Mouse (Mus musculus) testis, postnatal 10 days (tissue): Measurements from ENCODE around the gene Gcn1l1.
"Not testable (repeated sequence)": the region's sequence is repeated elsewhere in the genome, so short reads cannot be mapped to it uniquely, and the experiment has no call there.

Experiments used
- DNase-seq: peaks from one replicate; pipeline ENCODE4 v3.0.0; 2021; ENCODE audit warnings: low spot score

Gene Gcn1l1

GRCm38 (mm10) chr5:115559237-115560101, 5.6 kb upstream of the Gcn1l1 start, which contains the start of gene Rplp0:
Gene Rplp0 (plus strand): TSS chr5:115559467.
- DNase-seq = peak; percentile 99

GRCm38 (mm10) chr5:115560336-115560905, 4.6 kb upstream of the Gcn1l1 start:
- DNase-seq = no peak

GRCm38 (mm10) chr5:115563771-115564585, 1.1 kb upstream of the Gcn1l1 start:
- DNase-seq = no peak

- DNase-seq = peak; percentile 64
These were observed 349 bp downstream of the Gcn1l1 start for GRCm38 (mm10) chr5:115565403-115565802.

- DNase-seq = peak; percentile 73
These were observed 3.6 kb downstream of the Gcn1l1 start for GRCm38 (mm10) chr5:115568681-115569080.

- DNase-seq = peak; percentile 67
These were observed 4.3 kb downstream of the Gcn1l1 start for GRCm38 (mm10) chr5:115569308-115569707.

GRCm38 (mm10) chr5:115569721-115570120, 4.7 kb downstream of the Gcn1l1 start:
- DNase-seq = no peak

- no peak for DNase-seq
These were observed 6.0 kb downstream of the Gcn1l1 start for GRCm38 (mm10) chr5:115571086-115571485.

GRCm38 (mm10) chr5:115572679-115573535, 7.9 kb downstream of the Gcn1l1 start:
- DNase-seq = no peak

GRCm38 (mm10) chr5:115574992-115575391, 9.9 kb downstream of the Gcn1l1 start:
- DNase-seq = no peak

GRCm38 (mm10) chr5:115577686-115578085, 12.6 kb downstream of the Gcn1l1 start:
- DNase-seq = not testable (repeated sequence)

- DNase-seq = no peak
These were observed 13.9 kb downstream of the Gcn1l1 start for GRCm38 (mm10) chr5:115578922-115579321.

- no peak for DNase-seq
These were observed 14.3 kb downstream of the Gcn1l1 start for GRCm38 (mm10) chr5:115579363-115579762.

GRCm38 (mm10) chr5:115580229-115581001, 15.4 kb downstream of the Gcn1l1 start:
- DNase-seq = no peak

- no peak for DNase-seq
These were observed 16.6 kb downstream of the Gcn1l1 start for GRCm38 (mm10) chr5:115581662-115582061.

GRCm38 (mm10) chr5:115585616-115586015, 20.6 kb downstream of the Gcn1l1 start:
- no peak for DNase-seq

- DNase-seq = no peak
These were observed 21.1 kb downstream of the Gcn1l1 start for GRCm38 (mm10) chr5:115586166-115586565.

- no peak for DNase-seq
These were observed 21.7 kb downstream of the Gcn1l1 start for GRCm38 (mm10) chr5:115586780-115587179.

GRCm38 (mm10) chr5:115591028-115591427, 26.0 kb downstream of the Gcn1l1 start:
- DNase-seq = no peak

GRCm38 (mm10) chr5:115591506-115591905, 26.5 kb downstream of the Gcn1l1 start:
- DNase-seq = no peak

- DNase-seq = no peak
These were observed 38.5 kb downstream of the Gcn1l1 start for GRCm38 (mm10) chr5:115603561-115603960.
